Mouse (Mus musculus) 3T3-L1 (cell line): ENCODE results near the gene Vps18.

ENCODE experiments used
- DNase-seq: peaks from one replicate; pipeline ENCODE4 v3.0.0-alpha.2; 2015; ENCODE audit warnings: low read depth, low spot score

The Vps18 gene

DNA sequence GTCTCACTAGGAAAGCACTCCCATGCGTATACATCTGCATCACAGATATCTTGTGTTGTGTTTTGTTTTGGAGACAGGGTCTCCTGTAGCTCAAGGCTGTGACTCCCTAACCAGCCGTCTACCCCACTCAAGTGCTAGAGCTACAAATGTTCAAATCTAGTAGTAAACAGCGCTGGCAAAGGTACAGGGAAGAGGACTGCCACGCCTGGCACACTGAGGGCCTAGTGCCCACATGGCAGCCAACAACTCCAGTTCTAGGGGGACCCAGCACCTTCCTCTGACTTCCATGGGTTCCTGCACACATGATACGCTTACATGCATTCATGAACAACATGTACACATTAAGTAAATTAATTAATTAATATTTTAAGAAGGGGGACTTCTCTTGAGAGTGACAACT is 3.7 kb downstream of the Vps18 start:
- no peak for DNase-seq

DNA sequence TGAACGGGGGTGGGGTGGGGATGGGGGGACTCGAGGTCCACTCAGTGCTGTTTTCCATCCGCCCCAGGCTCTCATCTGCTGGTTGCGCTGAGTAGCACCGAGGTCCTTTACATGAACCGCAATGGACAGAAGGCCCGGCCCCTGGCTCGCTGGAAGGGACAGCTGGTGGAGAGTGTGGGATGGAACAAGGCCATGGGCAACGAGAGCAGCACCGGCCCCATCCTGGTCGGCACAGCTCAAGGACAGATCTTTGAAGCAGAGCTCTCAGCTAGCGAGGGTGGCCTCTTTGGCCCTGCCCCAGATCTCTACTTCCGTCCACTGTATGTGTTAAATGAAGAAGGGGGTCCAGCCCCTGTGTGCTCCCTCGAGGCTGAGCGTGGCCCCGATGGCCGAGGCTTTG is 4.3 kb downstream of the Vps18 start:
- DNase-seq = no peak

DNA sequence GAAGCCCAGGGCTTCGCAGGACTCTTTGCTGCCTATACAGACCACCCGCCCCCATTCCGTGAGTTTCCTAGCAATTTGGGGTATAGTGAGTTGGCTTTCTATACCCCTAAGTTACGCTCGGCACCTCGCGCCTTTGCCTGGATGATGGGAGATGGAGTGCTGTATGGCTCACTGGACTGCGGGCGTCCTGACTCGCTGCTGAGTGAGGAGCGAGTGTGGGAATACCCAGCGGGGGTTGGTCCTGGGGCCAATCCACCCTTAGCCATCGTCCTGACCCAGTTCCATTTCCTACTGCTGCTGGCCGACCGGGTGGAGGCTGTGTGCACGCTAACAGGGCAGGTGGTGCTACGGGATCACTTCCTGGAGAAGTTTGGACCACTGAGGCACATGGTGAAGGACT is 4.8 kb downstream of the Vps18 start:
- DNase-seq = no peak

- DNase-seq = no peak
These were observed 5.3 kb downstream of the Vps18 start for GRCm38 (mm10) chr2:119293776-119294390.

DNA sequence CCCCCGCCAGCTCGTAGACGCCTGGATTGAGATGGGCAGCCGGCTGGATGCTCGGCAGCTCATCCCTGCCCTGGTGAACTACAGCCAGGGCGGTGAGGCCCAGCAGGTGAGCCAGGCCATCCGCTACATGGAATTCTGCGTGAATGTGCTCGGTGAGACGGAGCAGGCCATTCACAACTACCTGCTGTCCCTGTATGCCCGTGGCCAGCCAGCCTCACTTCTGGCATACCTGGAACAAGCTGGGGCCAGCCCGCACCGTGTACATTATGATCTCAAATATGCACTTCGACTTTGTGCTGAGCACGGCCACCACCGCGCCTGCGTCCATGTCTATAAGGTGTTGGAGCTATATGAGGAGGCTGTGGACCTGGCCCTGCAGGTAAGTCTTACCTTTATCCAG is 5.9 kb downstream of the Vps18 start:
- no peak for DNase-seq

DNA sequence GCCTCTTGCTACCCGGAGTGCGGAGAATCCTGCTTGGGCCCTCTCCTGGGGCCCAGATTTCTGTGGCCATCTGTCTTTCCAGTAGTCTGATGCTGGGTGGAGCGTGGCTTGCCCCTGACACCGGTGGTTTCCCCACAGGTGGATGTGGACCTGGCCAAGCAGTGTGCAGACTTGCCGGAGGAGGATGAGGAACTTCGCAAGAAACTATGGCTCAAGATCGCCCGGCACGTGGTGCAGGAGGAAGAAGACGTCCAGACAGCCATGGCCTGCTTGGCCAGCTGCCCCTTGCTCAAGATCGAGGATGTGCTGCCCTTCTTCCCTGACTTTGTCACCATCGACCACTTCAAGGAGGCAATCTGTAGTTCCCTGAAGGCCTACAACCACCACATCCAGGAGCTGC is 8.2 kb downstream of the Vps18 start:
- no peak for DNase-seq

GRCm38 (mm10) chr2:119297506-119297905 is 9.0 kb downstream of the Vps18 start:
- DNase-seq = no peak

GRCm38 (mm10) chr2:119298330-119298729 is 9.8 kb downstream of the Vps18 start:
- peak; percentile 80 for DNase-seq

- DNase-seq = no peak
These were observed 10.3 kb downstream of the Vps18 start for GRCm38 (mm10) chr2:119298839-119299238.

GRCm38 (mm10) chr2:119299981-119300818 is 11.7 kb downstream of the Vps18 start:
- peak; percentile 79 for DNase-seq

- DNase-seq = no peak
These were observed 12.4 kb downstream of the Vps18 start for GRCm38 (mm10) chr2:119300819-119301493.

- DNase-seq = peak; percentile 40
These were observed 14.3 kb downstream of the Vps18 start for GRCm38 (mm10) chr2:119302876-119303275.

DNA sequence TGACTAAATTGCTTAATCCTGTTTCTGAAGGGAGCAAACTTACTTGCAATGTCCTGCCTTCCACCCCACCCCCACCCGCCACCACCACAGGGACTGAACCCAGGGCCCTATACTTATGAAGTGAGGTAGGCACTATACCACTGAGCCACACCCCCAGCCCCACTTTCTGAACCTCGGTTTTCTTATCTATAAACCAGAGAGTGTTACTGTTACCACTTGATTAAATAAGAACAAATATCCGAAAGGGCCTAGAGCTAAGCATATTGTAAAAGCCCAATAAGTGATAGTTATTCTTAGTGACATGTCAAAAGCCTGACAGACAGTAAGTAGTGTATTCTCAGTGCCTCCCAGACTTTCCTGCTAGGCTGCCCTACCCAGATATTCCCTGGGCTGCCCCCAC is 15.9 kb downstream of the Vps18 start:
- DNase-seq = no peak

DNA sequence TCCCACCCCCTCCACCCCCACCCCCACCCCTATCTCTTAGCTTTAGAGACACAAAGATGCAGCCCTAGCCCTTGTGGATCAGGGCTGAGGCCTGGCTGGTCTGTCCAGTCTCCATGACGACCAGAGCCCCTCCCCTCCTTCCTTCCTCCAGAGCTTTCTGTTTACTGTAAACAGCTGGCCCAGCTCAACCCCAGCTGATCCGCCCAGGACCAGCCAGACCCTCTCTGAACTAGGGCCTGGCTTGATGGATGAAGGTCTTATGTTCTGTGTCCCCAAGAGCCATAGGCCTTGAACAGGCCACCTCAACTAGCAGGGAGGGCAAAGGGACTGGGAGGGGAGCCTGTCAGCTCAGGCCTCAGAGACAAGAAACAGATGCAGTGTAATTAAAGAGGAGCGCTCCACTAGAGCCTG is 16.3 kb downstream of the Vps18 start:
- no peak for DNase-seq

DNA sequence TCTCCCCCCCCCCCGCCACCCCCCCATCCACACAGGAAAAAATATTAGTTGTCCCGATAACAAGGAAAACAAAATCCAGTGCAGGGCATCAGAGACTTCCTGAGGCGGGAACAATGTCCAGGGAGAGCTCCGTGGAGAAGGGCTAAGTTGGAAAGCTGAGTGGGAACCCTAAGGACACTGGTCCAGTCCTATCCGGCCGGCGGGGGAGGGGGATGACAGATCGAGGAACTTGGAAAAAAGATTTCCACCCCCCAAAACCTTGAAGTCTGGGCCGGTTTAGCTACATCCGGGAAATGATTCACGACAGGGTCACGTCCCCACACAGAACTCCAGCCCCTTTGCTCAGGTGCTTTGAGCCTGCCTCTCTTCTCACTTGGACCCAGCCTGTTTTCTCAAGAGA is 23.0 kb downstream of the Vps18 start:
- DNase-seq = no peak

DNA sequence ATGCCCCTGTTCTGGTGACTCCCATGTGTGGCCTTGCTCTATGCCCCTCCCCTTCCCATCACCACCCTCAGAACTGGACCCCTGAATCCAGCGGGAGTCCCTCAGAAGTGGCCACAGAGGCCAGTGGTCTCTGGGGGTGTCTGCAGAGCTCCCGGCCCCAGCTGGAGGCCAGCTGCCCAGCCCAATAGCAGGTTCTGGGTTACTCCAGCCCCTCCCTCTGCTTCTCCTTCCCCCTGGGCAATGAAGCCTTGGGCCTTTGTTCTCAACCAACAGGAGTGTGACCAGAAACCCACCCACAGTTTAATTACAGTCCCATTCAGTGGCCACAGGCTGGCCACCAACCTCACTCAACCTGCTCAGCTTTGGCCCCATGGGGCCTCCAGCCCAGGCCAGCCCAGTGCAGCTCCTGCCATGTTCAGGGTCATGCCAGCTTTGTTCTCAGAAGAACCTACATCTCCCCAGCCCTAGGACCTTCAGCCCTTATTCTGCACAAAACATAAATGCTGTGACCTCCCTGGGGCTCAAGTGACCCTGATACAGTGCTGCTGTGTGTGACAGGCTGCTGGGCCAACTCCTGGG is 23.9 kb downstream of the Vps18 start:
- DNase-seq = no peak

- DNase-seq = no peak
These were observed 25.4 kb downstream of the Vps18 start for GRCm38 (mm10) chr2:119313780-119314479.

GRCm38 (mm10) chr2:119314742-119315310 is 26.3 kb downstream of the Vps18 start:
- DNase-seq = no peak

DNA sequence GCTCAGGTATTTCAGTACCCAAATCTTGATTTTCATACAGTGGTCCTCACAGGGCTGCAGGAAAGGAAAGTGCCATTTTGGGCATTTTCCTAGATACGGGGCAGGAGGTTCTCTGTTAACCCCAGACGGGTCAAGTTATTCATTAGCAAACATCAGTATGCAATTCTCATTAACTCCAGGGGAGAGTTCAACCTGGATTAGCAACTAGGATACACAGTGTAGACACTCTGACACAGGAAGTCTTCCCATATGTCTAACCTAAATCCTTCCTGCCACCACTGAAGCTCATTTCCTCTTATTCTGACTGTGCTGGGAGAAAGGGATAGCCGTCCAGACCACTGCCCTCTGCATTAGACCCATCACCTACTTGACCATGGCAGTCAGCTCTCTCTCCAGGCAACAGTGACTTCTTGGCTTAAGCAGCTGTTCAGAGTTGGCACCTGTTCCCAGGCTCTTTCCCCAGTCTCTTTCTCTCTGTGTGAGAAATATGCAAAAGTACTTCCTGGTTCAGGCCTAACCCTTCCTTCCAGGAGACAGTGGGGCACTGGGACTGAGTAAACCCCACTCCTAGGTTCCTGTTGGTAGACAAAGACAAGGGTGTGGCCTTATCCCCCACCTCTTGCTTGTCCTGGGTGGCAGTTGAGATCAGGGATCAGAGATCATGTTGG is 29.6 kb downstream of the Vps18 start:
- no peak for DNase-seq

- DNase-seq = no peak
These were observed 32.0 kb downstream of the Vps18 start for GRCm38 (mm10) chr2:119320571-119320970.
